Mouse (Mus musculus): ENCODE data around the gene Angptl1. TPM values are rescaled to one million over a fixed set of nuclear protein-coding genes. Genes with fewer than 3 reads are reported as not detected.

The Angptl1 gene
- total RNA-seq (2023): not detected

GRCm38 (mm10) chr1:156838177-156838576, at the start of gene Angptl1:
Gene Angptl1, plus strand, starts transcription at chr1:156838562.

Other genes starting within 250 kb of the Angptl1 start
- 10 to 100 TPM; 14.9 to 16.5 TPM for gene Tor3a, start 164.2 kb upstream of the Angptl1 start, total RNA-seq (2023)
- 10 to 100 TPM; 20.8 to 23.4 TPM for gene Fam20b, start 119.5 kb upstream of the Angptl1 start, total RNA-seq (2023)
- gene Ralgps2, start 101.1 kb downstream of the Angptl1 start, total RNA-seq (2023): 10 to 100 TPM; 63.1 to 75.2 TPM